Mouse (Mus musculus): ENCODE results near the gene Btbd18. TPM values are rescaled to one million over a fixed set of nuclear protein-coding genes. Genes with fewer than 3 reads are reported as not detected.
"Not testable (repeated sequence)": the region's sequence is repeated elsewhere in the genome, so short reads cannot be mapped to it uniquely, and the experiment has no call there.

The Btbd18 gene
- polyA plus RNA-seq, 1 experiment = not detected

- no peak for DNase-seq (ENCODE audit: low spot score)
Measured at GRCm38 (mm10) chr2:84647051-84647568, 11.8 kb upstream of the Btbd18 start.

DNA sequence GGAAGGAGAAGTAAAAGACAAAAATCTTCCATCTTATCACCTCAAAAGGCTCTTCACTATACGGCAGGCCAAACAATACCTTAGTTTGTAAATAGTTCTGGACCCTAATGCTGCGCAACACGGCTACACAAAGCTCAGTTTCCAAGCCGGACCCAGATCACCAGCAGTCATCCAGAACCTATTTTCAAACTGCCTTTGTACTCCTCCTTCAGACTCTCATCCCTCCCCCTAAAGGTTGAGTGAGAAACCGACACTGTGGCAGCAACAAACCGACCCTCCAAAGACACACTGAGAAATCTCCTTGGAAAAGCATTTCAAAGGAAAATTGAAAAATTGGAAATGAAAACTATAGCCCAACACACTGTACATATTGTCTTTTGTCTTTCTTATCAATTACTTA, 10.5 kb upstream of the Btbd18 start:
- no peak for DNase-seq (ENCODE audit: low spot score)

GRCm38 (mm10) chr2:84649674-84650073, 9.2 kb upstream of the Btbd18 start:
- DNase-seq (ENCODE audit: low spot score) = no peak

DNA sequence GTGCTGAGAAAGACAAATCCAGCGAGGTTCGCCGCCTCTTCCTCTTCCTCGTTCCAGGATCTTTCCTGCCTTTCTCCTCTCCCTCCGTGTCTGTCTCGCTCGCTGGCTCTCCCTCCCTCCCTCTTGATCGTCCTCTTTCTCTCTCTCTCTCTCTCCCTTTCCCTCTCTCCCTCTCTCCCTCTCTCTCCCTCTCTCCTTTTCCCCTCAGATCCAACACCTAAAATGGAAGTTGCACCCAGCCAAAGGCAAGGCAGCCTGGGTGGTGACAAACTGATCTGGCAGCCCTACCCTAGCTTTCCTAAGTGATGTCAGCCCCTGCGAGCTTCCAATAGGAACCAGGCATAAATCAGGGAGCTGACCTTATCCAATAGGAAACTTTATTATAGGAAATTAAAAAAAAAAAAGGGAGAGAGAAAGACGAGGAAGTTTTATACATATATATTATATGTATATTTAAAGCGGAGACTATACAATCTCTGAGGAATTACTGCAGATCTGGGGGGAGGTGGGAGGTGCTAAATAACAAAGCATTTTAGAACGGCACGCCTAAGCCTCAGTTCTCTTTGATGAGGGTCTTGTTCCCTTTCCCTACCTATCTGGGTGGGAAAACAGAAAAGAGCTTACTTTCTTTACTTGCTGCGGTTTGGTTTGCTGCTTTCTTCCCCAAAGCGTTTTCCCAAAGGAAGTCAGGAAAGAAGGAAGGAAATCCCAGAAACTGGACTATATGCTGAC, 8.2 kb upstream of the Btbd18 start, which contains the start of gene Ctnnd1:
Gene Ctnnd1 (minus strand): TSS at position 302 of the 732 bp plus-strand sequence.
- peak; percentile 63 for DNase-seq (ENCODE audit: low spot score)

DNA sequence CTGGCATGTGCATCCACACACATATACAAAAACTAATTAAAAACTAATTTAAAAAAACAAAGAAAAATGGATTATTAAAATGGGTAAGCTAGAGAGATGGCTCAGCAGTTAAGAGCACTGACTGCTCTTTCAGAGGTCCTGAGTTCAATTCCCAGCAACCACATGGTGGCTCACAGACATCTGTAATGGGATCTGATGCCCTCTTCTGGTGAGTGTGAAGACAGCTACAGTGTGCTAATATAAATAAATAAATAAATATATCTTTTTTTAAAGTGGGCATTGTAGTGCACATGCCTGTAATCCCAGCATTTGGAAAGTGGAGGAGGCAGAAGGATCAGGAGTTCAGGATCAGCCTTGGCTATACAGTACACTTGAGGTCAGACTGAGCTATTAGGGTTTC, 5.5 kb upstream of the Btbd18 start:
- DNase-seq (ENCODE audit: low spot score) = no peak

GRCm38 (mm10) chr2:84655864-84656263, 3.0 kb upstream of the Btbd18 start:
- no peak for DNase-seq (ENCODE audit: low spot score)

DNA sequence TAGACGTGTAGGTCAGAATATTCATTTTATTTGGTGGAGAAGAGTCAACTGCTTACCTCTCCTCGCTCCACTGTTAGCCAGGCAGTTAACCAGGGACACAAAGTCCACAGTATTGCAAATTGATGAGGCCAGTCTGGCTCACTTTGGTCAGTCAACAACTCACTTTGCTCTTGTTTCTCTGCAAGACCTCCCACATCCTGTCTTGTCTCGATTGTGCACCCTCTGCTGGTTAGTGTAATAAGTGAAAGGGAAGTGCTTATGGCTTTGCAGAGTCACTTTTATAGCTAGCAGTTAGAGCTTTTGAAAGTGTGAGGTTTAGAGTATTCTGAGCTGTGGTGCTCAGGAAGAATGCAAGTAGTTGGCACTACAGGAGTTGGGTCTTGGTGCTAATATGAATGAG, 1.4 kb downstream of the Btbd18 start:
- DNase-seq (ENCODE audit: low spot score) = no peak

- no peak for DNase-seq (ENCODE audit: low spot score)
Measured at GRCm38 (mm10) chr2:84662866-84663265, 4.0 kb downstream of the Btbd18 start.

DNA sequence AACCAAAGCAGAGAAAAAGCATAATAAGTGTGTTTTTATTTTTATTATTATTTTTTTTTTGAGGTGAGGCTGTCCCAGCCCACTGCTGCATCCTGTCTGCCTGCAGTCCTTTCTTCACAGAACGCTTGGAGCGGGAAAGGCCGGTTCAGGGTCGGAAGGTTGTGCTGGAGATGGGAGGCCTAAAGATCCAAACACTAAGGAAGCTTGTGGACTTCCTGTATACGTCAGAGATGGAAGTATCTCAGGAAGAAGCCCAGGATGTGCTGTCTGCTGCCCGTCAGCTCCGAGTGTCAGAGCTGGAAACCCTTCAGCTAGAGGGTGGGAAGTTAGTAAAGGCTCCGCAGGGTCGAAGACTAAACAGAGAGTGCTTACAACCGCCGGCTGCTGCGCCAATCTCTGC, 7.2 kb downstream of the Btbd18 start:
- DNase-seq (ENCODE audit: low spot score) = no peak

- DNase-seq (ENCODE audit: low spot score) = peak; percentile 33
Measured at GRCm38 (mm10) chr2:84669828-84670568, 11.1 kb downstream of the Btbd18 start.

DNA sequence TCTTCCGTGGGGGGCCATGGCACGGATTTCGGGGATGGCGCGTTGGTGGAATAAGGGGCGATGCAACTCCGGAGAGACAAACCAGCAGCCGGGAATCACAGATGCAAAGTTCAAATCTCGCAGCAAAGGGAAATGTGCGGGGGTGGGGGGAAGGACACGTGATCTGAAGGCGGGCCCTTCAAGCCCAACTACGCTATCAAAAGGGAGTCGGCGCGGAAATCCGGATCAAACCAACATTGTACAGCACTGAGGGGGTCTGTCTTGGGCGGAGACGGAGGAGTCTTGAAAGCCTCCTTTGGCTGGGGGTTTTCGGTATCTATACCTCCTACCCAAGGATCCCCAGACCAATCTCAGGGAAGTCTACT, 11.7 kb downstream of the Btbd18 start, which contains the start of gene Selenoh:
Gene Selenoh (minus strand): TSS at position 202 of the 365 bp plus-strand sequence.
- peak; percentile 52 for DNase-seq (ENCODE audit: low spot score)

DNA sequence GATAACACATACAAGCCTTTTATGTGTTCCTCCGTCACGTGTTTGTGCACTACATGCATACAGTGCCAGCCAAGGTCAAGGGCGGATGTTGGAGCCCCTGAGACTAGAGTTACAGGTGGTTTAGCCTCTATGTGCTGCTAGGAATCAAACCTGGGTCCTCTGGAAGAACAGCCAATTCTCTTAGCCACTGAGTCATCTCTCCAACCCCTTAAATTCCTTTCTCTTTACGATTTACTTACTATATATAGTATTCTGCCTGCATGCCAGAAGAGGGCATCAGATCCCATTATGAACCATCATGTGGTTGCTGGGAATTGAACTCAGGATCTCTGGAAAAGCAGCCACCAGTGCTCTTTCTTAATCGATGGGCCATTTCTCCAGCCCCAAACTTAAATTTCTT, 12.7 kb downstream of the Btbd18 start:
- not testable (repeated sequence) for DNase-seq (ENCODE audit: low spot score)

GRCm38 (mm10) chr2:84677270-84677967, 18.5 kb downstream of the Btbd18 start:
- DNase-seq (ENCODE audit: low spot score) = no peak

DNA sequence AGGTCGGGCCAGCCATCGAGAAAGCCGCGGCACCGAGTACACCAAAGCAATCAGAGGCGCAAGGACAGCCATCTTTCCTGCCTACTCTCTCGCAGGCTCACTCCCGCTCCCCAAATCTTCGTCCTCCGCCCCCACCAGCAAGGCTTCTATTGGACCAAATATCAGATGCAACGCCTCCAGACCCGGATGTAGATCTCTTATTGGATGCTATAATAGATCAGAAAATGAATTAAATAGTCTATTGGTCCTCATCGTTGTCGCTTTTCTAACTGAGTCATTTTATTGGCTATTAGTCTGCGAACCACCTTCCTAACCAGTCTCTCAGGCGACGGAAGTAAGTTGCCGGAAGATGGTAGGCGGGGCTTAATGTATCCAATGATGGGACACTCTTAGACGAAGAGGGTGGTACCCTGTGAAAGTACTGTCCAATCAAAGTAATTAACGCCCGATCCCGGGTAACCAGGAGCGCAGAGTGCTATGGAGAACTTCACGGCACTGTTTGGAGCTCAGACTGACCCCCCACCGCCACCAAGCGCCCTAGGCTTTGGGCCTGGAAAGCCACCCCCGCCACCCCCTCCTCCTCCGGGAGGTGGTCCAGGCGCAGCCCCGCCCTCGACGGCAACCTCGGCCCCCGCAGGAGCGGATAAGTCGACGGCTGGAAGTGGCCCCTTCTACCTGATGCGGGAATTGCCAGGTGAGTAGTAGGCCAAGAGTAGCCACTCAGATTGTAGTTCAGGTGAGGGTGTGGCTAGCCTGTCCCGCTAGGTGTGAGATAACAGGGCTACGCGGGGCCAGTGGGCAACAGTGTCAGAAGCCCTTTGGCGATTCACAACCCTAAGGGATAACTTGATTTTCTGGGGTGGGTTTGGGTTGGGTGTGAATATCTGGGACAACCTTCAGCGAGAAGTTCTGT, 19.3 kb downstream of the Btbd18 start, which contains the start of the genes Gm28635 and Med19:
Gene Gm28635 (minus strand): TSS at position 74 of the 913 bp plus-strand sequence.
Gene Med19 (plus strand): TSS at position 435 of the 913 bp plus-strand sequence.
- DNase-seq (ENCODE audit: low spot score) = peak; percentile 55

DNA sequence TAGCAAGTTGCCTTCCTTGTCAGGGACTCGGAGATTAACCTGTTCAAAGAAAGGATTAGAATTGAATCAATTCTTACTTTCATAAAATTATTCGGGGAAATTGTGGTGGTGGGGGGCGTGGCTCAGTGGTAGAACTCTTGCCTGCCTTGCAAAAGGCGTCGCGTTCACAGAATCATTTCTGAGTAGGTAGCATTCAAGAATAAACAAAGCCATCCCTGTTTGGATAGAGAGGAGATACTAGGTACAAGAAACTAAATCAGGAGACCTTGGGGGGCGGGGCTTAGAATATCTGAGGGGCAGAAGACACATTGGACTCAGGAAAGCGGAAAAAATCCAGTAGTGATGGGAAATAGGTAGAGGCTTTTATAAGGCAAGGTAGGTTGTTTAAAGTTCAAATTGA, 20.1 kb downstream of the Btbd18 start, which contains the start of gene Tmx2:
Gene Tmx2 (minus strand): TSS at position 125 of the 400 bp plus-strand sequence.
- DNase-seq (ENCODE audit: low spot score) = no peak

GRCm38 (mm10) chr2:84682605-84683183, 23.8 kb downstream of the Btbd18 start:
- DNase-seq (ENCODE audit: low spot score) = no peak

DNA sequence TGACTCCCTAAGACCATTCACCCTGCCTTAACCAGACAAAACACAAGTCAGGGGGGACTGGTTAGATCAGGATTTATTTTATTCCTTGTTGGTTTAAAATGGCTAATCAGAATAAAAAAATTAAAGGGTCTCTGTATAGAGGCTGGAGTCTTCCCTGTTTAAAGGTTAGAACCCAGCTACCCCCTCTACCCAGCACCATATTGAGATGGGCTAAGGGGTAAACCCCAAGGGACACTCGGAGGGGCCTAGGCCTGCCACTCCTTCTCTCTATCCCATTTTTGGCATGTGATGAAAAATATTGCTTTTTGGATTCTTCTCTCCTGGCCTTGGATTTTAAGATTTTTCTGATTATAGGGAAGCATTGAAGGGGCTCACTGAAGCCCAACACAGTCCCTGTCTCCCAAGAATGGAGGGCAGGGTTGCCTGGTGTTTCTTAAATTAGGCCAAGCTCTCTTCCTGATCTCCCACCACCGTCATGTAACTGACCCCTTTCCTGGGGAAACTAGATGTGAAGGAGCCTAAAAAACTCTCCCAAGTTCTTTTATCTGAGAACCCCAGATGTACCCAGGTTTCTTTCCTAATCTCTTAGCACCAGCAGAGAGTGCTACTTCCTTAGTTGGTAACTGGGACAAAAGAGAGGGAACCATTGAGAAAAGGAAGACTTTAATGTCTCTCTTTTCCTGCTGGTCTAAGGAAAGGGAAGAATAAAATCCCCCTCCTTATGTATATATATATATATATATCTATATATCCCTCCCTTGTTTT, 29.4 kb downstream of the Btbd18 start:
- no peak for DNase-seq (ENCODE audit: low spot score)

DNA sequence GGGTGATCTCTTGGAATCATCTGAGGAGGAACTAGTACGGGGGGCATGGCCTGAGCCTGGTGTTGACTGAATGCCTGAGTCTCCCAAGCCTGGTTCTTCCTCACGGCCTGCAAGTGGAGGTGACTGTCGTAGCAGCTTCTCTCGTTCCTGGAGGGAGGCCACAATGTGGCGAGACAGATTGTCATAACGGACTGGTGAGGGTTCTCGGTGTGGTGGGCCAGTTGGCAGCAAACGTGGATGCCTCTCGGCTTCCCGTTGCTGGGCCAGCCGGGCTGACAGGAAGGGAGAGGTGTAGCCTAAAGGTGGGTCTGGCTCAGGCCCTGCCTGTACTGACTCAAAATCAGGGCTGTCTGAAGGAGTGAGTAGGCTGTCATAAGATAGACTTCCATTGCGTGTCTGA, 31.2 kb downstream of the Btbd18 start:
- DNase-seq (ENCODE audit: low spot score) = no peak

DNA sequence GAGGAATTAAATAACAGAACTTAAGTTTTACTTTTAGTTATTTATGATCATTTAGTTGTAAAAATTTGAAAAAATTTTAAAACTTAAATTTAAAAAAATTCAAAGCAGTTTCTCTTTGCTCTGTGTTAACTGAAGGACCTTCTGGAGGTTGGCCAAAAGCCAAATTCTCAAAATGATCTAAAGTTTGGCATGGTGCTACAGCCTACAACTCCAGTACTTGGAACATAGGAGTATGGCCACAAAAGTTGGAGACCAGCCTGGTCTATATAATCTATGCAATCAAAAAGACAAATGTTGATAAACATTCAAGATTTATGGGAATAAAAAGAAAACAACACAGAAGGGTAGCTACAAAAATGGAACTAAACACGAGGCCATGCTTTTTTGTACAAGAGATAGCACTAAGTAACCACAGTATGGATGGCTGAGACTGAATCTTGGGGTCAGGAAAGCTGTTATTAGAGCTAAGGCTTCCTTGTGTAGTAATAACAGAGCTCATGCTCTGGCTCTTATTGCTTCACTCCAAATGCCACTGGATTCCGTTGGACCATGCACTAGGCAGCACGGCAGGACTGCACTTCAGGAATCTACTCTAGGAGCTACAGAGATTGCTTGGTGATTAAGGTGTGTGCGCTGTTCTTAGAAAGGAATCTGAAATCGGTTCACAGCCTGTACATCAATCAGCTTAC, 36.3 kb downstream of the Btbd18 start:
- DNase-seq (ENCODE audit: low spot score) = no peak
